Mouse (Mus musculus): Measurements from ENCODE around the gene Hhat.

GRCm38 (mm10) chr1:192699101-192699500 lies 71.9 kb downstream of the Hhat start:
- no peak for TF ChIP-seq MAFK (IDR thresholded peaks at IDR 0.05; ENCODE audit: insufficient read depth, low read depth, low read length)
- TF ChIP-seq ZNF384 (IDR thresholded peaks at IDR 0.05; ENCODE audit: low read depth, low read length) = no peak
- TF ChIP-seq CHD2 (IDR thresholded peaks at IDR 0.05; ENCODE audit: low read depth, low read length) = no peak
